Mouse (Mus musculus) hindbrain, embryonic 13.5 days (tissue): ENCODE data around the gene Gngt2. TPM values are rescaled to one million over a fixed set of nuclear protein-coding genes. Genes with fewer than 3 reads are reported as not detected.
"Not testable (repeated sequence)": the region's sequence is repeated elsewhere in the genome, so short reads cannot be mapped to it uniquely, and the experiment has no call there.

Source experiments
- ATAC-seq: fragments of 200-750 bp; cut with Nextera tagmentation; 2 replicates; pipeline ENCODE4 v1.8.0; 2017; ENCODE audit warnings: moderate TSS enrichment; ENCODE audit not compliant: low FRiP score
- H3K27ac ChIP-seq: fragments of 300-500 bp; sonication (generic); 2 replicates; pipeline ENCODE4 v1.5.1; 2015; ENCODE audit warnings: inconsistent platforms, mild to moderate bottlenecking, moderate library complexity
- H3K27me3 ChIP-seq: fragments of 300-500 bp; sonication (generic); 2 replicates; pipeline ENCODE4 v1.6.1; 2015; ENCODE audit warnings: mild to moderate bottlenecking, inconsistent platforms
- H3K36me3 ChIP-seq: fragments of 300-500 bp; sonication (generic); 2 replicates; pipeline ENCODE4 v1.6.1; 2015; ENCODE audit warnings: mild to moderate bottlenecking, inconsistent platforms
- H3K4me1 ChIP-seq: fragments of 300-500 bp; sonication (generic); replicated peaks from 2 replicates; pipeline ENCODE4 v1.6.1; 2015; ENCODE audit warnings: inconsistent platforms
- H3K4me2 ChIP-seq: fragments of 300-500 bp; sonication (generic); 2 replicates; pipeline ENCODE4 v1.6.1; 2015; ENCODE audit warnings: inconsistent platforms, mild to moderate bottlenecking, moderate library complexity
- H3K4me3 ChIP-seq: fragments of 300-500 bp; sonication (generic); 2 replicates; pipeline ENCODE4 v1.5.1; 2015; ENCODE audit warnings: mild to moderate bottlenecking, inconsistent platforms
- H3K9ac ChIP-seq: fragments of 300-500 bp; sonication (generic); 2 replicates; pipeline ENCODE4 v1.6.1; 2015; ENCODE audit warnings: mild to moderate bottlenecking, inconsistent platforms
- H3K9me3 ChIP-seq: fragments of 300-500 bp; sonication (generic); 2 replicates; pipeline ENCODE4 v1.6.1; 2016; ENCODE audit warnings: inconsistent platforms
- WGBS: fragments of 180-500 bp; shearing (Covaris S2); methylation state at CpG from one replicate; pipeline ENCODE4 v1.1.7; 2015; 5-methylcytosine and 5-hydroxymethylcytosine counted together
- polyA plus RNA-seq: library from polyadenylated mRNA; unstranded; fragments of >200 nt; fragmentation: Nextera tagmentation; extraction: Ambion mirVana; gene quantifications from 2 replicates; pipeline ENCODE4 v1.2.1, GENCODE M21; 2015

The Gngt2 gene
- polyA plus RNA-seq, 1 experiment from 2014 or later: 4.1 TPM

DNA sequence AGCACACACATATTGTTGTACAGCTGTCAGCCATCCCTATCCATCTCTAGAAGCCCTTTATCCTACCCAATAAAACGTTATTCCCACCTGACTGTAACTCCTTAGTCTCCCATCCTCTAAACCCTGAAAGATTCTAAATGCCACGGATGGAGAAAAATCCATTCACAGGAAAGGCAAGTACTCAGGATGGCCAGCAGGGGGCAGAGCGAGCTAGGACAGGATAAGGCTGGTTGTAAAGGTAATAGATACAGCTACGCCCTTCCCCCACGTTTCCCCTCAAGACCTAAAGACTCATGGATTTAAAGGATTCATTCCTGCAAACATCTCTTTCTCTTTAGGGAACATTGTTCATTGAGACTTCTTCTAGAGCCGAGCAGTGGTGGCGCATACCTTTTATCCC is 39.3 kb downstream of the Gngt2 start:
- H3K9me3 ChIP-seq: no peaks in the 10 kb centered on the region
- peak overlapping the region; percentile 10; the same call in 1 of the 2 replicates for H3K4me3 ChIP-seq
- peak overlapping the region; percentile 31 for H3K4me2 ChIP-seq
- H3K4me1 ChIP-seq: no peaks in the 10 kb centered on the region
- H3K9ac ChIP-seq: 0 out of 2 replicates have a peak overlapping the region, but pooled peaks have one; percentile 19
- H3K36me3 ChIP-seq: no peaks in the 10 kb centered on the region
- 22% methylated on average over 7 of the region's 7 CpGs for WGBS
- H3K27ac ChIP-seq: no peak overlapping the region
- peaks cover 9% of the 10 kb centered on the region; the same call in 1 of the 2 replicates for H3K27me3 ChIP-seq
- no peak for ATAC-seq

DNA sequence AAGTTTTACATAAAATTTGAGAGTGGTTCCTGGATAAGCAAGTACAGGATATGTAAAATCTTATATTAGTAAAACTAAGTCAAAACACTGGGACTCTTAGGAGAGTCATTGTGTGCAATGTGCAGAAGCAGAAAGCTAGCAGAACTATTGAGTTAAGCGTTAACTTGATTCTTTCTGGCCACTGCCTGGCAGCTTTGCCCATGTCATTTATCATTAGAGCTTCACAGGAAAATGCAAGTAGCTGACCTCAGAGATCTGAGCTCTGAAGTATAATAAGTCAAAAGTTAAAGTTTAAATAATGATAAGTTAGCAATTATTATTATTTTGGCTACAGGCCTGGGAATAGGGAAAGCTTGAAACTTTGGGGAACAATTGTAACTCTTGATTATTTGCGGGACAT is 42.8 kb downstream of the Gngt2 start:
- H3K4me3 ChIP-seq, H3K4me1 ChIP-seq, H3K9me3 ChIP-seq, ATAC-seq, H3K27ac ChIP-seq, H3K9ac ChIP-seq, H3K4me2 ChIP-seq, H3K36me3 ChIP-seq: not testable (repeated sequence)
- 60% methylated on average over 2 of the region's 2 CpGs for WGBS
- peaks cover 13% of the 10 kb centered on the region; the same call in 1 of the 2 replicates for H3K27me3 ChIP-seq

DNA sequence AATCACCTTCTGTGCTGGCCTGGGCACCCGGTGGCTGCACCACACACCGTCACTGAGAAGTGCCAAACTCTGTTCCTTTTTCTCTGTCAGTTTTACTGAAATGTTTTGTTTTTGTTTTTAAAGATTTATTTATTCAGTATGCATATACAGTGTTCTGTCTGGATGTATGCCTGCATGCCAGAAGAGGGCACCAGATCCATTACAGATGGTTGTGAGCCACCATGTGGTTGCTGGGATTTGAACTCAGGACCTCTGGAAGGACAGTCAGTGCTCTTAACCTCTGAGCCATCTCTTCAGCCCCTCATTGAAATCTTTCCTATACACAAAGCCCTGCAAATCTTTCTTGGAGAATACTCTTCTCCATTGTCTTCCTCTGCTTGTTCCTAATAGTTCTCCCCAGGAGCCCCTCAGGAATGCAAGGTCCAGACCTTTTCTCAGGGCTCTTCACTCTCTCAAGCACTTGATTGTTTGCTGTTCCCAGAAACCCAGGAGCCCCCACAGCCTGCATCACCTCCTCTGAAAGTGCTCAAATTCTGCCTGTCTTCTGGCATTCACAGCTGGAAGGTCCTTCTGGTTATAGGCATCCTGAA is 53.5 kb downstream of the Gngt2 start:
- Histone ChIP-seq H3K27me3 (no peaks in the 10 kb centered on the region), H3K27ac (no peak overlapping the region), H3K9ac (no peak overlapping the region), H3K4me3 (no peak overlapping the region), H3K9me3 (no peaks in the 10 kb centered on the region), H3K4me2 (no peak overlapping the region), H3K36me3 (no peaks in the 10 kb centered on the region), H3K4me1 (no peaks in the 10 kb centered on the region)
- ATAC-seq: no peak
- WGBS: 76% methylated on average over 2 of the region's 2 CpGs

Other genes with a start within 250 kb of the Gngt2 start
- gene Ngfr, start 249.5 kb upstream of the Gngt2 start, polyA plus RNA-seq: 41.4 and 45.5 TPM in 2 replicates
- 175 and 186 TPM in 2 replicates for gene Phb, start 170.3 kb upstream of the Gngt2 start, polyA plus RNA-seq
- 31.0 and 32.8 TPM in 2 replicates for gene Zfp652, start 124.5 kb upstream of the Gngt2 start, polyA plus RNA-seq
- gene B130006D01Rik, start 113.6 kb upstream of the Gngt2 start, polyA plus RNA-seq: 1.6 and 1.8 TPM in 2 replicates
- gene Phospho1, start 12.7 kb upstream of the Gngt2 start, polyA plus RNA-seq: 0.39 TPM in 1 of 2 replicates, not detected in the other
- 2.1 and 2.4 TPM in 2 replicates for gene Abi3, start 5.3 kb downstream of the Gngt2 start, polyA plus RNA-seq
- gene B4galnt2, start 77.7 kb downstream of the Gngt2 start, polyA plus RNA-seq: not detected in 2 replicates
- 22.8 and 23.1 TPM in 2 replicates for gene Igf2bp1, start 168.7 kb downstream of the Gngt2 start, polyA plus RNA-seq
- not detected in 2 replicates for gene Gip, start 187.3 kb downstream of the Gngt2 start, polyA plus RNA-seq
- 138 and 141 TPM in 2 replicates for gene Snf8, start 197.7 kb downstream of the Gngt2 start, polyA plus RNA-seq
- gene Ube2z, start 228.2 kb downstream of the Gngt2 start, polyA plus RNA-seq: 31.0 and 31.7 TPM in 2 replicates
- 530 and 549 TPM in 2 replicates for gene Atp5g1, start 238.5 kb downstream of the Gngt2 start, polyA plus RNA-seq